Mouse (Mus musculus): ENCODE measurements around the gene Atp2b1.

- TF ChIP-seq CTCF (IDR thresholded peaks at IDR 0.05; ENCODE audit: control insufficient read depth, insufficient read depth, insufficient read length) (no peak), MAX (IDR thresholded peaks at IDR 0.05) (no peak)
Observed at GRCm38 (mm10) chr10:98941991-98942390, 27.8 kb downstream of the Atp2b1 start.
